Mouse (Mus musculus): ENCODE measurements at regions not wholly inside any gene's neighbourhood (a gene's known extent, or its start where the extent isn't known, plus 50 kb on each side); places are given as distances from the start of the nearest gene placed in this dataset.

- WGBS = 82% methylated on average over 21 of the region's 21 CpGs
Observed at GRCm38 (mm10) chr10:117496064-117497011, 116.5 kb upstream of the Cpsf6 start.

GRCm38 (mm10) chr10:117494171-117494701 is 114.4 kb upstream of the Cpsf6 start:
- peak; percentile 78 for ATAC-seq
- Histone ChIP-seq H3K4me3 (ENCODE audit: low read length) (peak overlapping the region; percentile 51), H3K27me3 (replicated peaks; ENCODE audit: control insufficient read depth, insufficient read depth, low read length) (no peaks in the 10 kb centered on the region), H3K27ac (ENCODE audit: low read length) (peak overlapping the region; percentile 41; the same call in 1 of the 2 replicates), H3K36me3 (ENCODE audit: control insufficient read depth, insufficient read depth, low read length) (no peaks in the 10 kb centered on the region), H3K9me3 (ENCODE audit: control insufficient read depth, low read length) (no peaks in the 10 kb centered on the region), H3K9ac (ENCODE audit: low read depth, low read length) (peak overlapping the region; percentile 60), H3K4me1 (ENCODE audit: control insufficient read depth, insufficient read depth, low read length) (0 out of 2 replicates have a peak, but pooled peaks cover 5% of the 10 kb centered on the region), H3K4me2 (ENCODE audit: low read depth, low read length) (peak overlapping the region; percentile 73)
- 9% methylated on average over 18 of the region's 18 CpGs for WGBS

More at GRCm38 (mm10) chr10:117496064-117497011, 116.5 kb upstream of the Cpsf6 start:
- Histone ChIP-seq H3K36me3 (ENCODE audit: control insufficient read depth, insufficient read depth, low read length) (no peaks in the 10 kb centered on the region), H3K27ac (ENCODE audit: low read length) (no peak overlapping the region), H3K27me3 (replicated peaks; ENCODE audit: control insufficient read depth, insufficient read depth, low read length) (no peaks in the 10 kb centered on the region), H3K9me3 (ENCODE audit: control insufficient read depth, low read length) (no peaks in the 10 kb centered on the region), H3K4me3 (ENCODE audit: low read length) (no peak overlapping the region), H3K4me2 (ENCODE audit: low read depth, low read length) (no peak overlapping the region), H3K9ac (ENCODE audit: low read depth, low read length) (no peak overlapping the region), H3K4me1 (ENCODE audit: control insufficient read depth, insufficient read depth, low read length) (0 out of 2 replicates have a peak, but pooled peaks cover 5% of the 10 kb centered on the region)
- ATAC-seq = no peak

- H3K4me1 ChIP-seq (ENCODE audit: control insufficient read depth, insufficient read depth, low read length) = 0 out of 2 replicates have a peak, but pooled peaks cover 5% of the 10 kb centered on the region
- ATAC-seq = no peak
- H3K27me3 ChIP-seq (replicated peaks; ENCODE audit: control insufficient read depth, insufficient read depth, low read length) = no peaks in the 10 kb centered on the region
- H3K9me3 ChIP-seq (ENCODE audit: control insufficient read depth, low read length) = no peaks in the 10 kb centered on the region
- H3K4me2 ChIP-seq (ENCODE audit: low read depth, low read length) = peak overlapping the region; percentile 73
- H3K27ac ChIP-seq (ENCODE audit: low read length) = no peak overlapping the region
- no peaks in the 10 kb centered on the region for H3K36me3 ChIP-seq (ENCODE audit: control insufficient read depth, insufficient read depth, low read length)
- no peak overlapping the region for H3K9ac ChIP-seq (ENCODE audit: low read depth, low read length)
- 19% methylated on average over 1 of the region's 5 CpGs for WGBS
- no peak overlapping the region for H3K4me3 ChIP-seq (ENCODE audit: low read length)
Observed at GRCm38 (mm10) chr10:117493824-117494121, 114.0 kb upstream of the Cpsf6 start.

GRCm38 (mm10) chr10:117493091-117493823 is 113.4 kb upstream of the Cpsf6 start:
- H3K4me3 ChIP-seq (ENCODE audit: low read length) = no peak overlapping the region
- H3K27me3 ChIP-seq (replicated peaks; ENCODE audit: control insufficient read depth, insufficient read depth, low read length) = no peaks in the 10 kb centered on the region
- ATAC-seq = no peak
- 95% methylated on average over 3 of the region's 3 CpGs for WGBS
- H3K9ac ChIP-seq (ENCODE audit: low read depth, low read length) = no peak overlapping the region
- no peaks in the 10 kb centered on the region for H3K9me3 ChIP-seq (ENCODE audit: control insufficient read depth, low read length)
- 0 out of 2 replicates have a peak, but pooled peaks cover 5% of the 10 kb centered on the region for H3K4me1 ChIP-seq (ENCODE audit: control insufficient read depth, insufficient read depth, low read length)
- H3K4me2 ChIP-seq (ENCODE audit: low read depth, low read length) = 0 out of 2 replicates have a peak overlapping the region, but pooled peaks have one; percentile 73
- no peak overlapping the region for H3K27ac ChIP-seq (ENCODE audit: low read length)
- no peaks in the 10 kb centered on the region for H3K36me3 ChIP-seq (ENCODE audit: control insufficient read depth, insufficient read depth, low read length)

GRCm38 (mm10) chr10:117492391-117492990 is 112.7 kb upstream of the Cpsf6 start:
- no peak for ATAC-seq
- Histone ChIP-seq H3K4me2 (ENCODE audit: low read depth, low read length) (no peak overlapping the region), H3K4me3 (ENCODE audit: low read length) (no peak overlapping the region), H3K9ac (ENCODE audit: low read depth, low read length) (no peak overlapping the region), H3K36me3 (ENCODE audit: control insufficient read depth, insufficient read depth, low read length) (no peaks in the 10 kb centered on the region), H3K27me3 (replicated peaks; ENCODE audit: control insufficient read depth, insufficient read depth, low read length) (no peaks in the 10 kb centered on the region), H3K9me3 (ENCODE audit: control insufficient read depth, low read length) (no peaks in the 10 kb centered on the region), H3K4me1 (ENCODE audit: control insufficient read depth, insufficient read depth, low read length) (0 out of 2 replicates have a peak, but pooled peaks cover 2% of the 10 kb centered on the region), H3K27ac (ENCODE audit: low read length) (no peak overlapping the region)
- WGBS = 88% methylated on average over 5 of the region's 5 CpGs

- 0 out of 2 replicates have a peak, but pooled peaks cover 2% of the 10 kb centered on the region for H3K4me1 ChIP-seq (ENCODE audit: control insufficient read depth, insufficient read depth, low read length)
- H3K27ac ChIP-seq (ENCODE audit: low read length) = no peak overlapping the region
- no peaks in the 10 kb centered on the region for H3K27me3 ChIP-seq (replicated peaks; ENCODE audit: control insufficient read depth, insufficient read depth, low read length)
- H3K9ac ChIP-seq (ENCODE audit: low read depth, low read length) = no peak overlapping the region
- no peak overlapping the region for H3K4me2 ChIP-seq (ENCODE audit: low read depth, low read length)
- no peaks in the 10 kb centered on the region for H3K9me3 ChIP-seq (ENCODE audit: control insufficient read depth, low read length)
- 68% methylated on average over 1 of the region's 1 CpGs for WGBS
- no peak overlapping the region for H3K4me3 ChIP-seq (ENCODE audit: low read length)
- ATAC-seq = no peak
- H3K36me3 ChIP-seq (ENCODE audit: control insufficient read depth, insufficient read depth, low read length) = no peaks in the 10 kb centered on the region
Observed at GRCm38 (mm10) chr10:117491711-117492110, 111.9 kb upstream of the Cpsf6 start.

GRCm38 (mm10) chr10:117490851-117491595 is 111.2 kb upstream of the Cpsf6 start:
- Histone ChIP-seq H3K9me3 (ENCODE audit: control insufficient read depth, low read length) (no peaks in the 10 kb centered on the region), H3K9ac (ENCODE audit: low read depth, low read length) (no peak overlapping the region), H3K36me3 (ENCODE audit: control insufficient read depth, insufficient read depth, low read length) (no peaks in the 10 kb centered on the region), H3K27ac (ENCODE audit: low read length) (no peak overlapping the region), H3K4me1 (ENCODE audit: control insufficient read depth, insufficient read depth, low read length) (0 out of 2 replicates have a peak, but pooled peaks cover 2% of the 10 kb centered on the region), H3K4me3 (ENCODE audit: low read length) (no peak overlapping the region), H3K4me2 (ENCODE audit: low read depth, low read length) (no peak overlapping the region), H3K27me3 (replicated peaks; ENCODE audit: control insufficient read depth, insufficient read depth, low read length) (no peaks in the 10 kb centered on the region)
- ATAC-seq = no peak
- 91% methylated on average over 4 of the region's 4 CpGs for WGBS

GRCm38 (mm10) chr10:117483091-117483600 is 103.3 kb upstream of the Cpsf6 start:
- ATAC-seq = no peak
- WGBS = 96% methylated on average over 4 of the region's 4 CpGs
- Histone ChIP-seq H3K36me3 (ENCODE audit: control insufficient read depth, insufficient read depth, low read length) (no peaks in the 10 kb centered on the region), H3K27ac (ENCODE audit: low read length) (no peak overlapping the region), H3K27me3 (replicated peaks; ENCODE audit: control insufficient read depth, insufficient read depth, low read length) (no peaks in the 10 kb centered on the region), H3K4me2 (ENCODE audit: low read depth, low read length) (no peak overlapping the region), H3K4me1 (ENCODE audit: control insufficient read depth, insufficient read depth, low read length) (no peaks in the 10 kb centered on the region), H3K9ac (ENCODE audit: low read depth, low read length) (no peak overlapping the region), H3K4me3 (ENCODE audit: low read length) (no peak overlapping the region), H3K9me3 (ENCODE audit: control insufficient read depth, low read length) (no peaks in the 10 kb centered on the region)

All from intestine, embryonic 16.5 days (tissue).